Mouse (Mus musculus) cortical plate, adult 2 months (tissue): ENCODE measurements around the gene Slit3. TPM values are rescaled to one million over a fixed set of nuclear protein-coding genes. Genes with fewer than 3 reads are reported as not detected.

Source experiments
- H3K27ac ChIP-seq: fragments of 200-500 bp; 2 replicates; pipeline ENCODE4 v1.5.1; 2012; ENCODE audit warnings: low read length, control low read depth, inconsistent platforms; ENCODE audit not compliant: insufficient read depth
- H3K4me1 ChIP-seq: fragments of 200-500 bp; 2 replicates; pipeline ENCODE4 v1.6.1; 2011; ENCODE audit warnings: low read length; ENCODE audit not compliant: control insufficient read depth, insufficient read depth
- H3K4me3 ChIP-seq: fragments of 200-500 bp; 2 replicates; pipeline ENCODE4 v1.5.1; 2011; ENCODE audit warnings: mild to moderate bottlenecking, low read length, control low read depth; ENCODE audit not compliant: insufficient read depth
- CTCF ChIP-seq: fragments of 200-500 bp; IDR thresholded peaks from 2 replicates; pipeline ENCODE4 v1.5.1; 2011; ENCODE audit warnings: mild to moderate bottlenecking, control low read depth, low read length; ENCODE audit not compliant: insufficient read depth; ENCODE audit errors: extremely low read depth
- POLR2A ChIP-seq: fragments of 200-500 bp; IDR thresholded peaks from 2 replicates; pipeline ENCODE4 v1.6.1; 2011; ENCODE audit warnings: mild to moderate bottlenecking, low read length, control low read depth; ENCODE audit not compliant: insufficient read depth; ENCODE audit errors: extremely low read depth
- polyA plus RNA-seq: library from polyadenylated mRNA; depleted of rRNA; stranded (reverse); fragments of >200 nt; gene quantifications from 2 replicates; pipeline ENCODE4 v1.2.3, GENCODE M21; 2012

Slit3 gene
- polyA plus RNA-seq, 1 experiment = 15.8 TPM

- H3K4me3 ChIP-seq = no peak overlapping the region
- no peak overlapping the region for H3K27ac ChIP-seq
- no peak for TF ChIP-seq POLR2A
- peak; percentile 72 for TF ChIP-seq CTCF
- no peaks in the 10 kb centered on the region for H3K4me1 ChIP-seq
Measured at GRCm38 (mm10) chr11:35451636-35452035, 330.6 kb downstream of the Slit3 start.

GRCm38 (mm10) chr11:35452413-35452812 is 331.4 kb downstream of the Slit3 start:
- H3K4me1 ChIP-seq = no peaks in the 10 kb centered on the region
- no peak overlapping the region for H3K4me3 ChIP-seq
- no peak overlapping the region for H3K27ac ChIP-seq
- TF ChIP-seq CTCF (peak; percentile 55), POLR2A (no peak)

- no peaks in the 10 kb centered on the region for H3K4me1 ChIP-seq
- TF ChIP-seq CTCF = no peak
- no peak for TF ChIP-seq POLR2A
- H3K4me3 ChIP-seq = no peak overlapping the region
- H3K27ac ChIP-seq = no peak overlapping the region
Measured at GRCm38 (mm10) chr11:35454191-35454725, 333.2 kb downstream of the Slit3 start.

- no peak for TF ChIP-seq POLR2A
- TF ChIP-seq CTCF = no peak
- Histone ChIP-seq H3K4me1 (no peaks in the 10 kb centered on the region), H3K27ac (no peak overlapping the region), H3K4me3 (no peak overlapping the region)
Measured at GRCm38 (mm10) chr11:35454781-35455180, 333.8 kb downstream of the Slit3 start.

GRCm38 (mm10) chr11:35458068-35458467 is 337.0 kb downstream of the Slit3 start:
- Histone ChIP-seq H3K4me3 (no peak overlapping the region), H3K27ac (no peak overlapping the region), H3K4me1 (no peaks in the 10 kb centered on the region)
- TF ChIP-seq POLR2A (no peak), CTCF (no peak)

GRCm38 (mm10) chr11:35466701-35467100 is 345.7 kb downstream of the Slit3 start:
- TF ChIP-seq CTCF (no peak), POLR2A (no peak)
- Histone ChIP-seq H3K4me1 (no peaks in the 10 kb centered on the region), H3K4me3 (no peak overlapping the region), H3K27ac (no peak overlapping the region)

GRCm38 (mm10) chr11:35468847-35469246 is 347.8 kb downstream of the Slit3 start:
- TF ChIP-seq CTCF = no peak
- no peaks in the 10 kb centered on the region for H3K4me1 ChIP-seq
- H3K4me3 ChIP-seq = no peak overlapping the region
- no peak overlapping the region for H3K27ac ChIP-seq

GRCm38 (mm10) chr11:35469940-35470339 is 348.9 kb downstream of the Slit3 start:
- Histone ChIP-seq H3K4me1 (no peaks in the 10 kb centered on the region), H3K27ac (no peak overlapping the region), H3K4me3 (no peak overlapping the region)
- TF ChIP-seq POLR2A = no peak
- TF ChIP-seq CTCF = no peak

- H3K27ac ChIP-seq = no peak overlapping the region
- TF ChIP-seq POLR2A = no peak
- TF ChIP-seq CTCF = no peak
- H3K4me1 ChIP-seq = no peaks in the 10 kb centered on the region
- no peak overlapping the region for H3K4me3 ChIP-seq
Measured at GRCm38 (mm10) chr11:35470853-35471252, 349.8 kb downstream of the Slit3 start.

- no peaks in the 10 kb centered on the region for H3K4me1 ChIP-seq
- TF ChIP-seq POLR2A = no peak
- no peak for TF ChIP-seq CTCF
- H3K4me3 ChIP-seq = no peak overlapping the region
- no peak overlapping the region for H3K27ac ChIP-seq
Measured at GRCm38 (mm10) chr11:35472842-35473616, 352.0 kb downstream of the Slit3 start.
